Mouse (Mus musculus) CH12.LX (cell line): ENCODE data around the gene Prss35. TPM values are rescaled to one million over a fixed set of nuclear protein-coding genes. Genes with fewer than 3 reads are reported as not detected.

Source experiments
- DNase-seq: peaks from one replicate; pipeline ENCODE4 v3.0.0-alpha.2; 2013; ENCODE audit errors: extremely low read depth
- H3K27ac ChIP-seq: 2 replicates; pipeline ENCODE4 v1.5.1; 2012; ENCODE audit warnings: low read depth, mild to moderate bottlenecking, control low read depth, moderate library complexity; ENCODE audit not compliant: insufficient read depth
- H3K27me3 ChIP-seq: replicated peaks from 2 replicates; pipeline ENCODE3; 2012; ENCODE audit warnings: inconsistent platforms
- H3K36me3 ChIP-seq, 2 experiments: replicated peaks in 1 of 2; 2 replicates each; pipeline versions ENCODE3 to v1.6.1; 2012; ENCODE audit warnings: inconsistent platforms in 1 of 2, low read length in 1 of 2, mild to moderate bottlenecking in 1 of 2, mixed read lengths in 1 of 2, moderate library complexity in 1 of 2; ENCODE audit not compliant: control insufficient read depth in 1 of 2, insufficient read depth in 1 of 2
- H3K4me1 ChIP-seq, 2 experiments: 2 replicates each; pipeline ENCODE4 v1.6.1; 2012; ENCODE audit warnings: inconsistent platforms in 1 of 2, moderate library complexity in 1 of 2; ENCODE audit not compliant: insufficient read depth in 2 of 2, control insufficient read depth in 1 of 2
- H3K4me2 ChIP-seq: 2 replicates; pipeline ENCODE4 v1.6.1; 2012; ENCODE audit warnings: low read depth, mild to moderate bottlenecking, control low read depth; ENCODE audit not compliant: poor library complexity, insufficient read depth, severe bottlenecking
- H3K4me3 ChIP-seq, 3 experiments: fragments of 150-350 bp in 1 of 3; sonication (generic) in 1 of 3; replicated peaks in 1 of 3; 2 replicates each; pipeline versions ENCODE3 to v1.5.1; 2011 to 2012; ENCODE audit warnings: low read depth in 2 of 3, low read length in 2 of 3, mild to moderate bottlenecking in 2 of 3, moderate library complexity in 2 of 3, control low read depth in 1 of 3, improper control_type of control experiment in 1 of 3, inconsistent platforms in 1 of 3, mixed read lengths in 1 of 3; ENCODE audit not compliant: poor library complexity in 1 of 3
- H3K79me2 ChIP-seq: replicated peaks from 2 replicates; pipeline ENCODE4 v1.6.1; 2012; ENCODE audit warnings: mild to moderate bottlenecking, moderate library complexity; ENCODE audit not compliant: control insufficient read depth, poor library complexity, insufficient read depth, severe bottlenecking; ENCODE audit errors: extremely low read depth
- H3K9ac ChIP-seq: 2 replicates; pipeline ENCODE4 v1.6.1; 2012; ENCODE audit warnings: low read depth, mild to moderate bottlenecking, control low read depth, moderate library complexity; ENCODE audit not compliant: insufficient read depth
- H3K9me3 ChIP-seq: replicated peaks from 2 replicates; pipeline ENCODE3; 2012; ENCODE audit warnings: low read length, inconsistent platforms, mixed read lengths
- ELF1 ChIP-seq: IDR thresholded peaks from 2 replicates; pipeline ENCODE4 v1.6.1; 2014; ENCODE audit warnings: low read depth, mild to moderate bottlenecking, inconsistent platforms, low read length, improper control_type of control experiment
- ETS1 ChIP-seq: conservative IDR thresholded peaks from 2 replicates; pipeline ENCODE4 v1.6.1; 2012; ENCODE audit warnings: low read depth, mild to moderate bottlenecking, inconsistent platforms, low read length, improper control_type of control experiment, moderate library complexity
- KAT2A ChIP-seq: IDR thresholded peaks from 2 replicates; pipeline ENCODE4 v1.6.1; 2012; ENCODE audit warnings: low read length, improper control_type of control experiment, inconsistent platforms; ENCODE audit not compliant: insufficient replicate concordance
- MAX ChIP-seq: IDR thresholded peaks from 2 replicates; pipeline ENCODE4 v1.6.1; 2011; ENCODE audit warnings: low read length, improper control_type of control experiment
- NELFE ChIP-seq: IDR thresholded peaks from 2 replicates; pipeline ENCODE4 v1.6.1; 2011; ENCODE audit warnings: low read depth, low read length, improper control_type of control experiment
- PAX5 ChIP-seq: IDR thresholded peaks from 2 replicates; pipeline ENCODE4 v1.6.1; 2012; ENCODE audit warnings: low read length, inconsistent platforms, mixed read lengths
- POLR2AphosphoS2 ChIP-seq: IDR thresholded peaks from 2 replicates; pipeline ENCODE4 v1.6.1; 2011; ENCODE audit warnings: low read depth, low read length, improper control_type of control experiment
- USF1 ChIP-seq: IDR thresholded peaks from 2 replicates; pipeline ENCODE4 v1.6.1; 2014; ENCODE audit warnings: low read depth, mild to moderate bottlenecking, inconsistent platforms, low read length, improper control_type of control experiment
- USF2 ChIP-seq: conservative IDR thresholded peaks from 2 replicates; pipeline ENCODE4 v1.6.1; 2011; ENCODE audit warnings: low read depth, low read length, improper control_type of control experiment
- ZMIZ1 ChIP-seq: IDR thresholded peaks from 2 replicates; pipeline ENCODE4 v1.6.1; 2012; ENCODE audit warnings: low read depth, mild to moderate bottlenecking, inconsistent platforms, low read length, improper control_type of control experiment
- ZNF384 ChIP-seq: IDR thresholded peaks from 2 replicates; pipeline ENCODE4 v1.6.1; 2012; ENCODE audit warnings: low read depth, low read length, improper control_type of control experiment, inconsistent platforms
- dilution Hi-C: fragments of 300-500 bp; cut with MboI; formaldehyde crosslinking; loops from 2 replicates; pipeline ENCODE4 v1.14.3; 2020; ENCODE audit warnings: low sequenced_read_pairs; ENCODE audit not compliant: extremely low pct_unique_long_range_greater_than_20kb, extremely low pct_ligation_motif_present
- in situ Hi-C: fragments of 300-500 bp; cut with MboI; formaldehyde crosslinking; loops from 3 replicates; pipeline ENCODE4 v1.14.3; 2019; ENCODE audit warnings: low sequenced_read_pairs, low pct_ligation_motif_present, low pct_unique_long_range_greater_than_20kb, mixed read lengths
- polyA plus RNA-seq: library from polyadenylated mRNA; unstranded; fragments of >175 nt; gene quantifications from 2 replicates; pipeline ENCODE4 v1.2.1, GENCODE M21; 2012; ENCODE audit warnings: low read depth; ENCODE audit not compliant: insufficient read length
- total RNA-seq, 2 experiments: library from RNA; depleted of rRNA; stranded (reverse); fragments of 300-350 nt in 1 of 2; fragments of >200 nt in 1 of 2; gene quantifications; 2 replicates each; pipeline ENCODE4 v1.2.3; 2012 to 2014

The Prss35 gene
- total and polyA plus RNA-seq, 3 experiments = not detected

DNA sequence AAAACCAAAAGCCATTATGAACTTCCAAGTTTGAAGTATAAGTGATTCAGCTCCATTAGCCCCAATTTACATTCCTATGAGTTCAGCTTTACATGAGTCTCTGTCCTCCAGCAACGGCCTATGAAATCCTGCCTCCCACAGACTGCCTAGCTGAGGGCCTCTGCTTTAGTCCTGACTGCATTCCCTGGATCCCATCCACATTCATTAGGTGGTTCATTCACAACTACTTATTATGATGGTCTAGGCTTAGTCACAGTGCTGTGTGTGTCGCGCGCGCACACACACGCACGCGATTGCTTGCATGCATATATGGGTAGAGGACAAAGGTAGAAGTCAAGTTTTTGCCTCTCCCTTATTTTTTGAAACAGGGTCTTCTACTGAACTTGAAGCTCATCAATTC lies 4.6 kb upstream of the Prss35 start:
- no peaks in the 10 kb centered on the region for H3K4me1 ChIP-seq
- H3K4me3 ChIP-seq = no peak overlapping the region
- in situ Hi-C loops = loop anchor here (25.0 kb wide), 1 partner anchor 276 kb away; the partner anchor contains the start of genes Dop1a and Ube2cbp
- TF ChIP-seq NELFE (no peak), ELF1 (no peak), KAT2A (no peak)
- H3K36me3 ChIP-seq = no peaks in the 10 kb centered on the region
- H3K79me2 ChIP-seq = no peaks in the 10 kb centered on the region
- no peak overlapping the region for H3K27ac ChIP-seq
- no peak overlapping the region for H3K9ac ChIP-seq
- DNase-seq = no peak
- H3K9me3 ChIP-seq = no peaks in the 10 kb centered on the region
- no peak overlapping the region for H3K4me2 ChIP-seq
- dilution Hi-C loops = no loop called here
- H3K27me3 ChIP-seq = no peaks in the 10 kb centered on the region

DNA sequence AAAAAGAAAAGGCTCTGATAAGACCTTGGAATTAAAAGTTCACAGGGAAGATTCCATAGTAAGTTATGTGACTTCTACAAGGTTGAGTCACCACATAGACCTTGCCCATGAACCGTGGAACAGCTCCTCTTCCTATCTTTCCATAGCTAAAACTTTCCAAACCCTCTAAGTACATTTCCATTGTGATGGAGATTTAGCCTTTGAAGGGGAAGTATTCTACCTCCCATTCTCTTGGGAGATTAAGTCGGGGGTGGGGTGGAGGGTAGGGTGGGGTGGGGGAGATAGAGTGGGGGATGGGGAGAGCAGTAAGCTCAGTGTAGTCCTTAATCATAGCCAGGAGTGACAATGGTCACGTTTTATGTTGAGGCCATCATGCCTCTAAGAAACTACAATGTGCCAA lies 3.5 kb upstream of the Prss35 start:
- no peak for TF ChIP-seq POLR2AphosphoS2
- no peak for TF ChIP-seq ETS1
- TF ChIP-seq MAX = no peak
- no peak for DNase-seq
- Histone ChIP-seq H3K4me2 (no peak overlapping the region), H3K9me3 (no peaks in the 10 kb centered on the region), H3K9ac (no peak overlapping the region), H3K4me1 (no peaks in the 10 kb centered on the region), H3K27ac (no peak overlapping the region), H3K4me3 (no peak overlapping the region), H3K79me2 (no peaks in the 10 kb centered on the region), H3K36me3 (no peaks in the 10 kb centered on the region), H3K27me3 (no peaks in the 10 kb centered on the region)
- dilution Hi-C loops (no loop called here), in situ Hi-C loops (loop anchor here (5.0 to 25.0 kb wide), 2 partner anchors 148 to 278 kb away; partner anchors contain the start of genes Dop1a and Ube2cbp)

DNA sequence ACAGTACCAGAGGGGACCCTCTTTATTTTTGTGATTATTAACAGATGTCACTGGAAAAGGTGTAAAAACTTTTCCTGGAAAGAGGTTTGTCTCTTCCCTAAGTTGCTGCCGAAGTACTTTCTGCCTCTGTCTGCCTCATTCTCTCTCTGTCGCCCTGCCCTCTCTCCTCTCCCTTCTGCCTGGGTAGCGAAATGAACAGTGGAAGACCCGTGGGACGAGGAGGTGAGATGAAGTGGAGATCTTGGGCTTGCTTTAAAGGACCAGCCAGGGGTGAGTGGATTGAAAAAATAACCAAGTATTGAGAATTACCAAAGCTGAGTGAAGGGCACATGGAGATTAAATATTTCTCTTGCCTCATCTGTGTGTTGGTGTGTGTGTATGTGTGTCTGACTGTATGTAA lies 592 bp downstream of the Prss35 start:
- H3K4me1 ChIP-seq = peaks cover 0 to 6% of the 10 kb centered on the region in 2 experiments; a peak in 3 of 4 replicates
- dilution Hi-C loops = no loop called here
- H3K27ac ChIP-seq = no peak overlapping the region
- DNase-seq = no peak
- in situ Hi-C loops = loop anchor here (5.0 to 25.0 kb wide), 2 partner anchors 152 to 282 kb away; partner anchors contain the start of genes Dop1a and Ube2cbp
- H3K27me3 ChIP-seq = no peaks in the 10 kb centered on the region
- no peak overlapping the region for H3K4me3 ChIP-seq
- H3K36me3 ChIP-seq = no peaks in the 10 kb centered on the region
- no peak for TF ChIP-seq ZMIZ1
- TF ChIP-seq ETS1 = no peak
- TF ChIP-seq USF2 = no peak
- TF ChIP-seq MAX = no peak
- no peak for TF ChIP-seq ZNF384
- TF ChIP-seq USF1 = no peak
- TF ChIP-seq ELF1 = no peak
- TF ChIP-seq PAX5 = no peak
- TF ChIP-seq POLR2AphosphoS2 = no peak
- no peak overlapping the region for H3K9ac ChIP-seq
- H3K79me2 ChIP-seq = no peaks in the 10 kb centered on the region
- H3K4me2 ChIP-seq = no peak overlapping the region
- H3K9me3 ChIP-seq = no peaks in the 10 kb centered on the region
